Mouse (Mus musculus) lung, postnatal 0 days (tissue): ENCODE measurements at regions not wholly inside any gene's neighbourhood (a gene's known extent, or its start where the extent isn't known, plus 50 kb on each side); places are given as distances from the start of the nearest gene placed in this dataset.

Experiments
- CTCF ChIP-seq: IDR thresholded peaks from 2 replicates; pipeline ENCODE4 v1.5.1; 2016; ENCODE audit warnings: antibody characterized with exemption, mild to moderate bottlenecking
- EP300 ChIP-seq: IDR thresholded peaks from 2 replicates; pipeline ENCODE4 v1.6.1; 2016; ENCODE audit warnings: antibody characterized with exemption, mild to moderate bottlenecking, control low read depth

GRCm38 (mm10) chr16:77328628-77329159 is 273.2 kb downstream of the Gm11146 start:
- no peak for TF ChIP-seq EP300
- no peak for TF ChIP-seq CTCF
